Mouse (Mus musculus) CD4-positive helper T cell, adult 2 months (primary cell): ENCODE measurements around the gene Slc9a2.
"Not testable (repeated sequence)": the region's sequence is repeated elsewhere in the genome, so short reads cannot be mapped to it uniquely, and the experiment has no call there.

Experiments
- DNase-seq: peaks from one replicate; pipeline ENCODE4 v3.0.0-alpha.2; 2012; ENCODE audit warnings: low read depth, missing footprints, low spot score

Gene Slc9a2

DNA sequence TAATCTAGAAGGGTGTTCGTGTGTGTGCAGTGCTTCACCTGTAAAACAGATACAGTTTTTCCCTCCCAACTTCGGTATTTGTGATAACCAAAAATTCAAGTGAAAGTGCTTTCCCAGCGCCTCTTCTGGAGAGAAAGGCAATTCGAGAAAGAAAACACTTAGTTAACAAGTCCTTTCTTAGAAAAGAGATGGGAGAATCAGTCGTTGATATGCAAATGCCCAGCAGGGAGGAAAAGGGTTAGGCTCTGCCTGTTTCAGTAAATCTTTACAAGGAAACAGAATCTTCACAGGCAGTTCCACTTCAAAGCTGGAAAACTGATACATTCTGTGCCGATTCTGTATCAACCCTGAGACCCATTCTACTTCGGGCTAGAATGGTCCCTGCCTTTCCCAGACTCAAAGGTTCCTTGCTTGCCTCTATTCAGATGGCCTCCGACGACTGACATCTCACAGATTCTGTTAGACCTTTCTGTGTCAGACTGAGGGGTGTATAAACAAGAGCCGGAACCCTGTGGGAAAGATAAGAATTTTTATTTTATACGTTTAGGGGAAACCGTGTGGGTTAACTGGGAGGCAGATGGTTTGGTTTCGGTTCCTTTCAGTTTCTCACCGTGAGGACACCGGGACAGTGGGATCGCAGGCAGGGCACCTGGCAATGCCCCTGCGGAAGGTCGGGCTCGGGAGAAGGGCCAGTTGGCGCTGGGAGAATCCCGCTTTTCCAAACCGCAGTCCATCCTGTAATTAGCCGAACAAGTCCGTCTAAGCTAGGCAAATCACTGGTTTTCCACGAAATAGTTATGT lies at the start of gene Slc9a2:
Gene Slc9a2 (plus strand): TSS at position 508 of the 801 bp plus-strand sequence.
- DNase-seq, result no peak

DNA sequence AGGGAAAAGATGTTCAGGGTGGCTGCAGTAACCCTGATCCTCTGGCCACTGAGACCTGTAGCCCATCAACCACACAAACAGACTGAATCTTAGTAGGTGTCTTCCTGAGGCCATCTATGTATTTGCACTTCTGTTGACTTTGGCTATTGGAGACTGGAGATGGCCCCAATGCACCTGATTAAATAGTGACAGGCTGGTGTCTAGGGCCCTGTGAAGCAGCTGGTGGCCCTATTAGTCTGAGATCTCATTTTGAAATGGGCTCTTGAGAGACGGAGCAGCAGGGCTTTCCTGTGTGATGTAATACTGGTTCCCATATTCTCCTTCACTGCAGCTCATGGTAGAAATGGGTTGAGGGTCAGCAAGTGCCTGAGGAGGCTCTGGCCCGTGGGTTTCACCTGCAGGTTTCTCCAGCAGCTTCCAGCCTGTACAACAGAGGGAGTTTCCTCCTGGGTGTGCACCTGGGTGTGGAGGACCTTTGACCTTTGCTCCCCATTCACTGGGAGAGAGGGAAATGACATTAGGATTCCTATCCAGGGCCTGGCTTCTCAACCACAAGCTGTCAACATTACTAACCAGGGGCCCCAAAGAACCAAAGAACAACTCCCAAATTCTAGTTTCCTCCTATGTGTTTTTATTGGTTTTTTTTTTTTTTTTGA lies 47.8 kb upstream of the Slc9a2 start:
- DNase-seq, result no peak

DNA sequence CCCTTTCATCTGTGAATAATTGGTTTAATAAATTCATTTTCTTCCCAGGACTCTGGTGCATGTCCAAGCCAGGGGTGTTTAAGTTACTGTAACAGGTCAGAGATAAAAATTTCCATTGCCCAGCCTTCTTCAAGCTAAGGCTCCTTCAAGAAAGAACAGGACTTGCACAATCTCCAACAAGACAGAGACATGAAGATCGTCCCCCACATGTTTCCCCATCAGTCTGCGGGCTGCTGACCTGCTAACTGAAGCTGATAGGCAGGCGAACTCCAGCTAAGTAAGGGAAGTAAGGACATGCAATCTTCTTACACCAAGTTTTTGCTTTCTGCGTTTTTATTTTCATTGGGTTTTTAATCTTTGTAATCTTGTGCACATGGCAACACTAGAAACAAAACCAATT lies 45.8 kb upstream of the Slc9a2 start:
- DNase-seq, result no peak

DNA sequence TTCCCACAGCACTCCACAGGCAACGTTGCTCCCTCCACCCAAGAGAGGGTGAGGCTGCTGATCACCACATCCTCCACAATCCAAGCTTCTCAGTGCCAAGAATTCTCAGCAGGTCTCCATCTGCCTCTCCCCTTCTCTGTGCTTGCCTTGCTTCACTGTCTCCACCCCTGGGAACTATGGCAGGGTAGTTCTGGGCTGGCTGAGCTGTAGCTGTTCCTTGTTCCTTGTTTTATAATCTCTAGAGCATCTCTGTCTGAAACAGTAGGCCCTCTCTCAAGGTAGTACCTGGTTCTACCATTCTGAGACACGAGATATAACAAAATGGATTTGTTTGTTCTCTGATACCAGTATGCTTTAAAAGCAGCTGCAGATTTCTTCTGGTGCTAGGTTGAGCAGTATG lies 32.1 kb upstream of the Slc9a2 start:
- no peak for DNase-seq

DNA sequence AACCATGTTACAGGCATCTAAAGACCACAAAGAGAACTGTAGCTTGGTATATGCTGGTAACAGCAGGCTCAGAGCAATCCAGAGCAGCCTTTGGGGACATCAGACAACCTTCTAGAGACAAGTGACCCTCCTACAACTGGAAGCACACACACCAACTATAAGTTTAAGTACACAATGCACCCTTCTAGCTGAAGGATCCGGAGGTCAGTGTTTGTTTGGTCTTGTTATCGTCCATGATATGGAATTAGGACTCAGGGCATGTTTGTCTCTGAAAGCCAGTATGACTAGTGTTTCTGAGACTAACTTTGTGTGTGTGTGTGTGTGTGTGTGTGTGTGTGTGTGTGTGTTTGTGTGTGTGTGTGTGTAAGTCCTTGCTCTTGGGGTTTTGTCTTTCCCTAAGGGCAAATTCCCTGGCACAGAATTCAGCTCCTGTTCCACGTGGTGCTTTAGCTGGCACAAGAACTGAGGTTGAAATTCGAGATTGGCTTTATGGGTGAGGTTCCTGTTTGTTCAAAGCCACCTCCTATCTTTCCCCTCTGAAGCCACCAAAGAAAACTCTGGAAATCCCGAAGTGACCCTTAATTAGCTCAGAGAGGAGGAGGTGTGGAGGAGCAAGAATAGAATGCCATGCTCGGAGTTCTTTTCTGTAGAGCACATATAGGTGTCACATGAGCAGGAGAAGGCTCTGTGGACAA lies 29.4 kb upstream of the Slc9a2 start:
- DNase-seq, result no peak

- DNase-seq, result no peak
These were observed 23.3 kb upstream of the Slc9a2 start for GRCm38 (mm10) chr1:40657035-40657434.

DNA sequence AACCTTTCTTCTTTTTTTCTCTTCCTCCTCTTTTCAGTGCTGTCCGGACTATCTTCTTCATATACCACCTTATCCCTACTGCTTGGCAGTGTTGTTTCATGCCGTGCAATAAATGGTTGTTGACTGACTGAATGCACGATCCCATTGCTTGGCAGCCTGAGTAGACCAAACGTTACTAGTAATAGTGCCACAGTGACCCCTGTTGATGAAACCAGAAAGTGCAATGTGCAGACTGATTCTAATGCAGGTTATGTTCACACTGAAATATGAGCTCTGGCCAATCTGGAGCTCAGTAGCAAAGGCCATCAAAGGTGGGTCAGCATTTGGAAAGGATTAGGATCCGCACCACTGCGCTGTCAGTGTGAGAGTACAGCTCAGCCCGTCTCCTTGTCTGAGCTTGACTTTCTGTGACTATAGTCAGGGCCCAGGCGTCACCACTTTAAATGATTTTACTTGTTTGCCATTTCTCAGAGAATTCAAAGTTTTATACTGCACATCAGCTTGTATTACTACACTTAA lies 22.3 kb upstream of the Slc9a2 start:
- DNase-seq, result peak; percentile 37

- DNase-seq, result no peak
These were observed 21.4 kb upstream of the Slc9a2 start for GRCm38 (mm10) chr1:40659017-40659416.

- no peak for DNase-seq
These were observed 20.9 kb upstream of the Slc9a2 start for GRCm38 (mm10) chr1:40659496-40659895.

DNA sequence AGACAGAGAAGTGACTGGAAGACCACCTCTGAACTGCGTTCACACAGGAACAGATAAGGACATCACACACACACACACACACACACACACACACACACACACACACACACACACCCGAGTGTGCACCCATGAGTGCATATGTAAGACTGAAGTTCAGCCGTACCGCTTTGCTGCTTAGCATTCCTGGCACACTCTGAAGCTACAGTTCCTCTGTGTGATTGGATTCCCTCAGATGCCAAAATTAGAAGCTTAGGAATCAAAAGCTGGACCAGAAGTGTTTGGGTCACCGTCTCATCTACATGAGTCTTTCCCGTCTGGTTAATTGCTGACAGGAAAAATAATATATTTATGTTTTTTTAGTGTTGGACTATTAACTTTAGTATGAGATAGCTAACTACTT lies 19.5 kb upstream of the Slc9a2 start:
- no peak for DNase-seq

- no peak for DNase-seq
These were observed 14.7 kb upstream of the Slc9a2 start for GRCm38 (mm10) chr1:40665401-40666370.

DNA sequence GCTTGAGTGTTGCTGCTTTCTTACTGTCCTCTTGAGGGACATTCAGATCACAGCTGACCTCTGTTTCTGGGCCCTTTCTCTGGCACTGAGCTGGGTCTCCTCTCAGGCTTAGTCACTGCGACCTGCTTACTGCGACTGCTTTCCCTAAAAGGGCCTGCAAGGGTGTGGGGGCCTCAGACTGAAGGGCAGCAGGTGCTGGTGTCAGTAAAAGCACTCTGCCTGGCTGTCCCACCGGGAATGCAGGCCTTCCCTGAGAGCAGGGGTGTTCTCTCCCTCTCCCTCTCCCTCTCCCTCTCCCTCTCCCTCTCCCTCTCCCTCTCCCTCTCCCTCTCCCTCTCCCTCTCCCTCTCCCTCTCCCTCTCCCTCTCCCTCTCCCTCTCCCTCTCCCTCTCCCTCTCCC lies 12.9 kb upstream of the Slc9a2 start:
- not testable (repeated sequence) for DNase-seq

- DNase-seq, result no peak
These were observed 10.3 kb upstream of the Slc9a2 start for GRCm38 (mm10) chr1:40670025-40670424.

GRCm38 (mm10) chr1:40671490-40671889 lies 8.9 kb upstream of the Slc9a2 start:
- no peak for DNase-seq

- no peak for DNase-seq
These were observed 3.1 kb upstream of the Slc9a2 start for GRCm38 (mm10) chr1:40677306-40677705.

DNA sequence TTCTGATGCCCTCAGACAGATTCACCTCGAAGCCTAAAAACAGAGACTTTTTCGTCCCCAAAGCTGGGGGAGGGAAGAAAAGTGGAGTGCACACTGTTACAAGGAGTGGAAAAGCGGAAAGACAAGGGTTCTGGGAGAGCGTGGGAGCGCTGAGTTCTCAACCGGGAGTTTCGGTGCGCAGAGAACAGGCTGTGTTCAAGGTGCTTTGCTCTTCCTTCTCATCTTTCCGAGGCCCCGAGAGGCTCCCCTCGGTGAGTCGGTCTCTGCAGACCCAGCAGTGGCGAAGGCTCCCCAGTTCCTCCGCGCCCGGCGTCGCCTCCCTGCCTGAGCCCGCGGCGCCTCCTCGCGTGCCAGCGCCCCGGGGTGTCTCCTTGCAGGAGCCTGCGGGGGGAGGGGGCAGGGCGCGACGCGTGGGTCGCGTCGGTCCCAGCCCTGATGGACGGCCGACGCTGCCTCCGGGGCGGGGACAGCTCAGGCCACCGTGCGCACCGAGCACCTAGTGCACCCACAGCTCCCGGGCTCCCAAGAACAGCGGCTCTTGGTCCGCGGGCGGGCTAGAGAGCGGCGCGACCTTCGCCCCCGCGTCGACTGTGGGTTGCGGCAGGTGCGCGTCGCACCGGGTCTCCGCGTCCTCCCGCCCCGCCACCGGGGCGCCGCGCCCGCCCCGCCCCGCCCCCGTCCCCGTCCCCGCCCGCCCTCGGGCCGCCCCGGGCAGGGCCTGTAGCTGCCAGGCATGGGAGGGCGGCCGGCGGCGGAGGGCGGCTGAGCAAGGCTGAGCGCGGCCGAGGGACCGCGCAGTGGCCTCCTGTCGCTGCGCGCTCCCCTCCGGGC lies 709 bp downstream of the Slc9a2 start:
- DNase-seq, result peak; percentile 57

DNA sequence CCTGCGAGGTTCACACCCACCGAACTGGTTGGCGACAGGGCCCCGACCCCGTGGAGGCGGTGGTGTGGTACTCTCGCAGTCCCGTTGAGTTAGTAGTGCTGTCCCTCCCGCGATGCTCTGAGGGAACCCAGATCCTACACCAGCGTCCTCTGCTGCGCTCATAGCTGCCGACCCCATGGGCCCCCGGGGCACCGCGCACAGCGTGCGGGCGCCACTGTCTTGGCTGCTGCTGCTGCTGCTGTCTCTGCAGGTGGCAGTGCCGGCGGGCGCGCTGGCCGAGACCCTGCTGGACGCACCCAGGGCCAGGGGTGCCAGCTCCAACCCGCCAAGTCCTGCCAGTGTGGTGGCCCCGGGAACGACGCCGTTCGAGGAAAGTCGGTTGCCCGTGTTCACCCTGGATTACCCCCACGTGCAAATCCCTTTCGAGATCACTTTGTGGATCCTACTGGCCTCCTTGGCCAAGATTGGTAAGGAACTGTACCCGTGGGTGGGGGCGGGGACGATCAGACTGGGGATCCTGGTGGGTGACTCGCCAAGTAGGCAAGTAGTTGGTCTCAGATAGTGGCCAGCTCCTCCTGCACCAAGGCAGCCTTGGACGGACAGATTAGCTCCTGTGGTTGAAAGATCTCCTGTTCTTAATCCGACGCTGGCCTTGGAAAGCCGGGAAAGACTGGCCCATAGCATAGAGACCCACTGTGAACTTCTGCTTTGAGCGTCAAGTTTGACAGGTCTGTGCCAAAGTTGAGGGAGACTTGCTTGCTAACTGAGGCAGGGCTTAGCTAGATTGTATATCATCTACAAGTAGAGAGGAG lies 1.5 kb downstream of the Slc9a2 start:
- no peak for DNase-seq

- DNase-seq, result no peak
These were observed 13.9 kb downstream of the Slc9a2 start for GRCm38 (mm10) chr1:40694296-40694695.

DNA sequence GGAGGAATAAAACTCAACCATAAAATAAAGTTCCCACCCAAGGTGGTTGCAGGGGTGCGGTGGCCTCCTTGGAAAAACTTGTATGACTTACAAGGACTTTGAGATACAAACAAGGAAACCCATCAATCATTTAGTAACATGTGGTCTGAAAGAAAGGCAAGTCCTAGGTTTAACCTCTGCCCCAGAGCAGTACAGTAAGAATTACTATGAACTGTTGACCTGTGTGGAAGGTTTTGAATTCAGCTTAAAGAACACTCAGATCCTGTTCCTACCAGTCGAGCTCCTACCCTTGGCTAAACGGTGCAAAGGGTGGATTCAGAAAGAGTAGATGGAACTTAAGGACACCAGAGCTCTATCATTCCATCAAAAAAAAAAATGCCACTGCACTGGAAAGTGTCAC lies 16.1 kb downstream of the Slc9a2 start:
- DNase-seq, result no peak
